Mouse (Mus musculus) intestine, embryonic 14.5 days (tissue): ENCODE results near the gene Dcst2. TPM values are rescaled to one million over a fixed set of nuclear protein-coding genes. Genes with fewer than 3 reads are reported as not detected.

Experiments used
- ATAC-seq: fragments of 200-750 bp; cut with Nextera tagmentation; replicated peaks from 2 replicates; pipeline ENCODE4 v1.8.0; 2017; ENCODE audit warnings: low read depth, moderate number of reproducible peaks, moderate TSS enrichment, moderate library complexity; ENCODE audit not compliant: low FRiP score, low TSS enrichment
- DNase-seq: peaks from one replicate; pipeline ENCODE4 v3.0.0-alpha.2; 2018; ENCODE audit warnings: low spot score
- H3K27ac ChIP-seq: fragments of 300-500 bp; sonication (generic); 2 replicates; pipeline ENCODE4 v1.5.1; 2014; ENCODE audit warnings: low read depth, mild to moderate bottlenecking, control low read depth
- H3K27me3 ChIP-seq: fragments of 300-500 bp; sonication (generic); replicated peaks from 2 replicates; pipeline ENCODE4 v1.6.1; 2014; ENCODE audit warnings: low read length, control low read depth; ENCODE audit not compliant: control insufficient read depth, insufficient read depth
- H3K36me3 ChIP-seq: fragments of 300-500 bp; sonication (generic); 2 replicates; pipeline ENCODE4 v1.6.1; 2014; ENCODE audit warnings: low read length, control low read depth; ENCODE audit not compliant: control insufficient read depth, insufficient read depth
- H3K4me1 ChIP-seq: fragments of 300-500 bp; sonication (generic); replicated peaks from 2 replicates; pipeline ENCODE4 v1.6.1; 2014; ENCODE audit warnings: low read length, control low read depth, mixed read lengths; ENCODE audit not compliant: control insufficient read depth, insufficient read depth
- H3K4me2 ChIP-seq: fragments of 300-500 bp; sonication (generic); 2 replicates; pipeline ENCODE4 v1.6.1; 2014; ENCODE audit warnings: low read length
- H3K4me3 ChIP-seq: fragments of 300-500 bp; sonication (generic); 2 replicates; pipeline ENCODE4 v1.5.1; 2014; ENCODE audit warnings: low read depth, low read length, control low read depth, mixed read lengths
- H3K9ac ChIP-seq: fragments of 300-500 bp; sonication (generic); 2 replicates; pipeline ENCODE4 v1.6.1; 2014; ENCODE audit warnings: mild to moderate bottlenecking, low read length
- H3K9me3 ChIP-seq: fragments of 300-500 bp; sonication (generic); 2 replicates; pipeline ENCODE4 v1.6.1; 2016; ENCODE audit warnings: low read length, control low read depth; ENCODE audit not compliant: control insufficient read depth
- WGBS: fragments of 180-500 bp; shearing (Covaris S2); extraction: QIAGEN DNeasy Blood & Tissue Kit; methylation state at CpG from one replicate; pipeline ENCODE4 v1.1.7; 2014; 5-methylcytosine and 5-hydroxymethylcytosine counted together
- polyA plus RNA-seq: library from polyadenylated mRNA; unstranded; fragments of >200 nt; fragmentation: Nextera tagmentation; extraction: Ambion mirVana; gene quantifications from 2 replicates; pipeline ENCODE4 v1.2.1, GENCODE M21; 2014

Gene Dcst2
- polyA plus RNA-seq, 1 experiment from 2014 or later = 0.35 TPM

GRCm38 (mm10) chr3:89337062-89337720 lies 24.6 kb upstream of the Dcst2 start:
- Histone ChIP-seq H3K4me1 (peaks cover 35% of the 10 kb centered on the region), H3K36me3 (peaks cover 30% of the 10 kb centered on the region), H3K4me2 (peak overlapping the region; percentile 74), H3K27ac (peak overlapping the region; percentile 82), H3K9ac (peak overlapping the region; percentile 89), H3K4me3 (peak overlapping the region; percentile 73), H3K9me3 (no peaks in the 10 kb centered on the region), H3K27me3 (no peaks in the 10 kb centered on the region)
- ATAC-seq (no peak; the same call in 1 of the 2 replicates), DNase-seq (no peak)
- under 1% methylated on average over 19 of the region's 21 CpGs for WGBS

- peak within 1 kb of the TSS; percentile 82 for H3K27ac ChIP-seq
- under 1% methylated on average over 44 of the region's 44 CpGs for WGBS
- peaks cover 31% of the 10 kb centered on the region for H3K36me3 ChIP-seq
- no peaks in the 10 kb centered on the region for H3K27me3 ChIP-seq
- peak within 1 kb of the TSS; percentile 89 for H3K9ac ChIP-seq
- peak; percentile 84 for DNase-seq
- peak within 1 kb of the TSS; percentile 73 for H3K4me3 ChIP-seq
- peaks cover 35% of the 10 kb centered on the region for H3K4me1 ChIP-seq
- peak; percentile 86 for ATAC-seq
- peak within 1 kb of the TSS; percentile 74 for H3K4me2 ChIP-seq
- H3K9me3 ChIP-seq = no peaks in the 10 kb centered on the region
Measured at GRCm38 (mm10) chr3:89337721-89338578, 23.8 kb upstream of the Dcst2 start, which contains the start of gene Efna4. Efna4 (minus strand) TSS chr3:89338028.

GRCm38 (mm10) chr3:89339416-89339815 lies 22.4 kb upstream of the Dcst2 start:
- Histone ChIP-seq H3K4me3 (no peak overlapping the region), H3K9ac (no peak overlapping the region), H3K9me3 (no peaks in the 10 kb centered on the region), H3K36me3 (peaks cover 18% of the 10 kb centered on the region), H3K4me2 (no peak overlapping the region), H3K27ac (peak overlapping the region; percentile 34; the same call in 1 of the 2 replicates), H3K27me3 (no peaks in the 10 kb centered on the region), H3K4me1 (peaks cover 35% of the 10 kb centered on the region)
- DNase-seq = peak; percentile 93
- no peak for ATAC-seq
- WGBS = 19% methylated on average over 8 of the region's 8 CpGs

GRCm38 (mm10) chr3:89340465-89340864 lies 21.3 kb upstream of the Dcst2 start:
- no peaks in the 10 kb centered on the region for H3K27me3 ChIP-seq
- H3K27ac ChIP-seq = no peak overlapping the region
- ATAC-seq (0 out of 2 replicates have a peak, but pooled peaks have one; percentile 6), DNase-seq (peak; percentile 95)
- peak overlapping the region; percentile 29; the same call in 1 of the 2 replicates for H3K9ac ChIP-seq
- H3K36me3 ChIP-seq = peaks cover 15% of the 10 kb centered on the region
- H3K4me2 ChIP-seq = peak overlapping the region; percentile 53
- H3K4me1 ChIP-seq = peaks cover 35% of the 10 kb centered on the region
- H3K4me3 ChIP-seq = peak overlapping the region; percentile 26
- WGBS = 4% methylated on average over 11 of the region's 11 CpGs
- H3K9me3 ChIP-seq = no peaks in the 10 kb centered on the region

GRCm38 (mm10) chr3:89341794-89342193 lies 20.0 kb upstream of the Dcst2 start:
- Histone ChIP-seq H3K36me3 (peaks cover 26% of the 10 kb centered on the region), H3K4me1 (peaks cover 27% of the 10 kb centered on the region), H3K4me3 (no peak overlapping the region), H3K9me3 (no peaks in the 10 kb centered on the region), H3K9ac (no peak overlapping the region), H3K27ac (no peak overlapping the region), H3K4me2 (no peak overlapping the region), H3K27me3 (no peaks in the 10 kb centered on the region)
- DNase-seq = no peak
- no peak for ATAC-seq
- WGBS = 86% methylated on average over 4 of the region's 4 CpGs

- H3K4me2 ChIP-seq = no peak overlapping the region
- peaks cover 23% of the 10 kb centered on the region for H3K4me1 ChIP-seq
- WGBS = 87% methylated on average over 7 of the region's 7 CpGs
- peaks cover 26% of the 10 kb centered on the region for H3K36me3 ChIP-seq
- H3K27ac ChIP-seq = no peak overlapping the region
- ATAC-seq = no peak
- H3K4me3 ChIP-seq = no peak overlapping the region
- H3K9me3 ChIP-seq = no peaks in the 10 kb centered on the region
- no peaks in the 10 kb centered on the region for H3K27me3 ChIP-seq
- DNase-seq = no peak
- H3K9ac ChIP-seq = no peak overlapping the region
Measured at GRCm38 (mm10) chr3:89343279-89343678, 18.5 kb upstream of the Dcst2 start.

GRCm38 (mm10) chr3:89346815-89347540 lies 14.8 kb upstream of the Dcst2 start:
- Histone ChIP-seq H3K9me3 (no peaks in the 10 kb centered on the region), H3K27ac (no peak overlapping the region), H3K4me3 (no peak overlapping the region), H3K9ac (no peak overlapping the region), H3K27me3 (peaks cover 7% of the 10 kb centered on the region; the same call in 1 of the 2 replicates), H3K4me1 (peaks cover 13% of the 10 kb centered on the region), H3K4me2 (no peak overlapping the region), H3K36me3 (peaks cover 21% of the 10 kb centered on the region)
- WGBS = 80% methylated on average over 10 of the region's 10 CpGs
- ATAC-seq (no peak), DNase-seq (no peak)

- Histone ChIP-seq H3K27ac (no peak overlapping the region), H3K4me3 (no peak overlapping the region), H3K9me3 (no peaks in the 10 kb centered on the region), H3K4me1 (peaks cover 13% of the 10 kb centered on the region), H3K27me3 (peaks cover 7% of the 10 kb centered on the region; the same call in 1 of the 2 replicates), H3K9ac (no peak overlapping the region), H3K36me3 (peaks cover 17% of the 10 kb centered on the region), H3K4me2 (no peak overlapping the region)
- DNase-seq = no peak
- WGBS = 74% methylated on average over 1 of the region's 1 CpGs
- ATAC-seq = no peak
Measured at GRCm38 (mm10) chr3:89347916-89348315, 13.9 kb upstream of the Dcst2 start.
